Mouse (Mus musculus) urinary bladder, postnatal 10 days (tissue): ENCODE data around the gene Muc2.
"Not testable (repeated sequence)": the region's sequence is repeated elsewhere in the genome, so short reads cannot be mapped to it uniquely, and the experiment has no call there.

ENCODE experiments used
- DNase-seq: peaks from one replicate; pipeline ENCODE4 v3.0.0; 2022; ENCODE audit warnings: low spot score

Muc2 gene

DNA sequence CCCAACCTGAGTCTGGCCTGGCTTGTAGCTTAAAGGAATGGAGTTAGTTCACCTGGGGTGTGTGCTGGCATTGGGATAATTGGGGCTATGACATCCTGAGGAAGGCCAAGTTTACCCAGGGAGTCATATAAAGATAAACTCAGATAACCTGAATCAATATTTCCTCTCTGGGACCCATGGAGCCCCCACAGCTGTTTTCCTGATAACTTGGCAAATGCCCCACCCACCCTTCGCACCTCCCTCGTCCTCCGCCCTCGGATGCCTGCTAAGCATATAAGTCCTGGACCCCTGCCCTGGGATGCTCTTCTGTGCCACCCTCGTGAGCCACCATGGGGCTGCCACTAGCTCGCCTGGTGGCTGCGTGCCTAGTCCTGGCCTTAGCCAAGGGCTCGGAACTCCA, at the start of gene Muc2:
Gene Muc2, plus strand, starts transcription at position 301 of the 400 bp plus-strand sequence.
- DNase-seq = no peak

DNA sequence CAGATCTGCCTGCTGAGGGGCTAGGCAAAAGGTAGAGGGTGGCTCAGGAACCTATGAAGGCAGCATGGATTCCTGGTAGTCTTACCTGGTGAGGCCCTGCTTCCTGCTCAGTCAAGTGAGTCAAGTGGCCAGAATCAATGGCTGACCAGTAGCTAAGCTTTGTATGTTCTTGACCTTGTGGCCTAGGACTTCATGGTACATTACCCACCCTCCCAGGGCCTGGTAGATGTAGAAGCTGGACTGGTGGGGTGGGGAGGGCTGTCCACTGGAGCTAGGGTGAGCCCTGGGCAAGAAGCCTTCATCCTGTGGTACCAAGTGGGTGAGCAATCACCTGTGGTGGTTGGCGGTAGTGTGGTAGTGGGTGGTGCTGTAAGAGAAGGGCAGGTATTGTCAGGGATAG, 47.8 kb upstream of the Muc2 start:
- DNase-seq = no peak

DNA sequence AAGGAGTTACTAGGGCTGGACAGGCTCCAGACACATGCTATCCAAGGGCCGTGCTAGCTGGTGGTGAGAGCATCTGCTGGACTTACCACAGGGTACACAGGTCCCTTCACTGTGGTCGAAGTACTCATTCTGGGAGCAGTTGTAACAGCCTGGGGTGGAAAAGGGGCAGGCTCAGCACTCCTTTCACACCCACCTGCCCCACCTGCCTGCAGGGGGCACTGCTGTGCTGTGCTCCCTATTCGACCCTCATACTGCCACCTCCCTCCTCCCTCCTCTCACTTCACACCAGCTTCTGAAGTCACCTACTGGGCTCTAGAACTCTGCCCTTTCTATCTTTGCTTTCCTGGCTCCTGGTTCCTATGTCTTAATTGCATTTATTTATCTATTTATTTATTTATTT, 47.0 kb upstream of the Muc2 start:
- DNase-seq = no peak

DNA sequence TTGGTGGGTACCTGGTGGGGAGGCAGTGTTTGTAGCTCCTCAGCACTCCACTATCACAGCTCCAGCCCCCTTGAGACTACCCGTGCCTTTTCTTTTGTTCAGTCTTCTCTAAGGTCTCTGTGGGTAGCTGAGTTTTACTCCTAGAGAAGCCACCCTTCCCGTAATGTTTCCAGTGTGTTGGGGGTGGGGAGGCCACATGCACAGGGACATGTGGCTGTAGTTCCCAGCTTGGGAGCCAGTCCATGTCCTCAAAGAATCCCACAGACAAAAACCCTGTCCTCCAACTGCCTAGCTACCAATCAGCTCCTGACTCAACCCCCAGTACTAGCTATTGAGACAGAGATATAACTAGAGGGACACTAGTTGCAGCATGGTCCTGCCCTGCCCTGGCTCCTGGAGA, 43.1 kb upstream of the Muc2 start:
- DNase-seq = no peak

DNA sequence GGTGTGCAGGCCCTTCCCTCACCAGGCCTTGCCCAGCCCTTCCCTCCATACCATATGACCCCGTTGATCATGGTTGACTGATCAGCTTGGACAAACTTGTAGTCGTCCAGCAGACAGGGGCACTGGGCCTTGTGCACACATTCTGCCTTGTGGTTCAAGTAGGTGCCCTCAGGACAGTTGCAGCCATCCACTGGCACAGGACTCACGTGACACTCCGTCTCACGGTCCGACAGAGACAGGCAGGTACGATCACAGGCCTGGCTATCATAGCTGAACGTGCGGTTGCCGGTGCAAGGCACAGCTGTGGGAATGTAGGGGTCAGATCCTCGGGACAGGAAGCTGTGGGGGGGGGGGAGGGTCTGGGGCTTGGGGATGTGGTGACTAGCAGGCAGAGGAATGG, 42.3 kb upstream of the Muc2 start:
- DNase-seq = no peak

DNA sequence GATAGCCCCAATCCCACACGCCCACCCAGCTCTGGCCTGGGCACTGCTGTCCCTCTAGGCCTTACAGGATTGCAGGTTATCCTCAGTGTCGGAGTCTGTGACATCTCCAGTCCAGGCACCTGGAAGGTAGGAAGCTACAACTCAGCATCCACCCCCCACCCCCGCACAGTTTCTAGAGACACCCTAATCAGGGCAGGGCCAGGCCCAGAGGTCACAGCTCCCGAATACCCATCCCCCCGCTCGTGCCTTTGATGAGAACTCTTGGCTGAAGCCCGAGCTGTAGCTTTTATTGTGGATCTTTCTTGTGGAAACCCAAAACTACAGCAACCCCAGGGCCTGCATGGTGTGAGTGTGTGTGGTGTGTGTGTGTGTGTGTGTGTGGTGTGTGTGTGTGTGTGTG, 37.9 kb upstream of the Muc2 start:
- DNase-seq = no peak

DNA sequence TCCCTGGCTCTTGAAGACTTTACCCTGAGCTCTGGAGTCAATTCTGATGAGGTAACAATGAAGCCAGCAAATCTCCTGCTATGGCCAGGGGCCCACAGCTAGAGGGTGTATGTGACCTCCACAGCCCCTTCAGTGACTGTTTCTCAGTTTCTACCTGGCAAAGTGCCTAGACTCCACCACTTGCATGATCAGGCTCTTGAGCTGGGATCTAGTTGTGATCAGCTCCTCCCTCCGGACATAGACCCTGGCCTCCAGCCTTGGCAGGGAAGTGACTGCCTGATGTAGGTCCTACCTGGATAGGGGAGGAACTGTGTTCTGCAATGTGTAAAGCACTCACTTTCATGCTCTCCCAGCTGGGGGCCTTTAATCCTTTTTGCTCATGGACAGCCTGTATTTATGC, 29.8 kb upstream of the Muc2 start:
- DNase-seq = no peak

DNA sequence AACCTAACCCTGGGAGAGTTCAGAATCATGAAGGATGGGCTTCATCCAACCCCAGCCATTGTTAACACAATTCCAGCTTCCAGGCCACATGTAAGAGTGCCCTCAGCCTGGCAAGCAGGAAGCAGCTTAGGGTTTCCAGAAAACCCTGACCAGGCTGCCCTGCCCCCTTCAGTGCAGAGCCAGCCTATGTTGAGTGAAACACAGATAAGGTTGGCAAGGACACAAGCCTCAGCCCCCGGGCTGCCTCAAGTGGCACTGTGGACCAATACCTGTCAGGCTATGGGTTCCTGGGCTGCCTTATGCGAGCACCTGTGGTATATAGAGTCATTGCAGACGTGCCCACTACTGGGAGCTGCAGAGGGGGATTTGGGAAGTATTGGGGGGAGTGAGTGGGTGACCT, 28.7 kb upstream of the Muc2 start:
- no peak for DNase-seq

DNA sequence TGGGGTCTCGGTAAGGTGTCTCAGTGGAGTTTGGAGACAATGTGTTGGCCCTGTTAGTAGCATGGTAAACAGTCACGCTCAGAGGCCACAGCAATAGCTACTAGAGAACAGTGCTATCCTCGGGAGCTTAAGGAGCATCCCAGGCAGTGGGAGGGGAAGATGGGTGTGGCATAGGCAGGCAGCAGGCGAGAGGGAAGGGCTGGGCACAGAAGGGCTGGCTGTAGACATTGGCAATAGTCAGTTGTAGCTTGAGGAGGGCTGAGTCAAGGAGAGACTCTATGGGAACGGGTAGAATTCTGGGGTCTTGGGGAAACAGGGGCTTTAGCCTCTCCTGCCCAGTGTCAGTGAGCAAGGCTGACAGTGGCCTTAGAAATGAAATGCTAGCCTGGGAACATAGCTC, 27.9 kb upstream of the Muc2 start:
- DNase-seq = no peak

DNA sequence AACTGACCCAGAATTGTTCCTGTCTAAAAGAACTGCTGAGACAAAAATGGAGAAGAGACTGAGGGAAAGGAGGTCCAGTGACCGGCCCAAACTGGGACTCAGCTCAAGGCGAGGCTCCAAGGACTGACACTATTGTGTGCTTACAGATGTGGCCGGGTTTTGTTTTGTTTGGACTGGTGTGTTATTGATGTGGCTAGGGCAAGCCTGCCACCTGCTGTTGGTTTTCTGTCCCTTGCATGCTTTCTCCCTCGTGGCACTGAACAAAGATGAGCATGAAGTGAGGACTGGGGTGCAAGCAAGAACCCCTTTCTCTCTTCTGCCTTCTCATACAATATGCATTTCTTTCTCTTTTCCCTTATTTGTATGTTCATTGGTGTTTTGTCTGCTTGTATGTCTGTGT, 23.9 kb upstream of the Muc2 start:
- no peak for DNase-seq

DNA sequence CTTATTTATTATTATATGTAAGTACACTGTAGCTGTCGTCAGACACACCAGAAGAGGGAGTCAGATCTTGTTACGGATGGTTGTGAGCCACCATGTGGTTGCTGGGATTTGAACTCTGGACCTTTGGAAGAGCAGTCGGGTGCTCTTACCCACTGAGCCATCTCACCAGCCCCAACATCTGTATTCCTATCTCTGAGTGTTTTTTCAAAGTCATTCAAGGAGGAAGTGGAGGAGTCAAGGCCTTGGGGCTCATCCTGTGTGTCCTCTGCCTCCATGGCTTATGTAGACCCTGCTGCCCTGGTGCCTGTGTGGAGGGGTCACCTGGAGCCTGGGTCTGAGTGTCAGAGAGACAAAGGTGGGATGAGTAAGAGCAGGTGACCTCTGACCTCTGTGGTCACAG, 21.0 kb upstream of the Muc2 start:
- not testable (repeated sequence) for DNase-seq

DNA sequence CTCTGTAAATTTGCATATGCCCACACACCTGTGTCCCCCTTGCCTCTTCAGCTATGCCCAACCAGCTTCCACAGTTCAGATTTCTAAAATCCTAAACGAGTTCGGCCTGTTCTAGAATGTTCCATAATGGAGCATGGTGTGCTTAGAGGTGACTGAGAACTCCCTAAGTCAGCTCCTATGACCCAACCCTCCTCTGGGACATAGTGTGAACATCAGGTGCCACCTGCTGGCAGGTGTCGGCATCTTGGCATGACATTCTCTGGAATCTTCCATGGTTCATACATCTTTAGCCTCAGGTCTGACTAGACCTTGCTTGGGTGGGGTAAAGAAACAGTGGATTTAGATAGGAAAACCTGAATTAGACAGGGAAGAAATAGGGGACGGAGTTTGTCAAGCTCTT, 19.1 kb upstream of the Muc2 start:
- no peak for DNase-seq

DNA sequence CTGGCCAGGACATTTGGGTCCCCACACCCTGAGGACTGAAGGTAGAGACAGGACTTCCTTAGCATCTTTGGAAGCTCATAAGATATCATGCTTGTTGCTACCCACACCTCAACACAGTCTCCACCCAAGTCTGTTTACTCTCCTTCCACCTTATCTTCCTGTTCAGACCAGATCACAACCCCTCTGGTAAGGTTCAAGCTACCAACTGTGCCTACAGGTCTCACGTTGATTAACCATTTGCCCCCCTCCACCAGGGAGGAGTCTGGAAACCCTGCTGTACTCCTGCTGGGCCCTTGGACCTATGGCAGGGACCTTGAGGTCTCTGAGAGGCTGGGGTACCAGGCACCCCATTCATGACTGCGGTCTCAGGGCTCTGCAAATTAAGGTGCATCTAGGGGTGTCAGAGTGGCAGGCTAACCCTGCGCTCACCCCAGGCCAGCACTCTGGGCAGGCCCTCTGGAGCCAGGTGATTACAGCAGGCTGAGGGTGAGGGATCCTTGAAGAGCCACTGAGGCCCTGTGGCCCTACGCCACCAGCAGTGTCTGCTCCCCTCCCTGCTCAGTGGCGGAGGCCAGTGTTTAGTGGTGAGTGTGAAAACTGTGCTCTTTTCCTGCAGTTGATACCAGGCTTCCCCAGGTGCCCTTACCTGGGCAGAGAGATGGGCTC, 18.4 kb upstream of the Muc2 start:
- DNase-seq = no peak

DNA sequence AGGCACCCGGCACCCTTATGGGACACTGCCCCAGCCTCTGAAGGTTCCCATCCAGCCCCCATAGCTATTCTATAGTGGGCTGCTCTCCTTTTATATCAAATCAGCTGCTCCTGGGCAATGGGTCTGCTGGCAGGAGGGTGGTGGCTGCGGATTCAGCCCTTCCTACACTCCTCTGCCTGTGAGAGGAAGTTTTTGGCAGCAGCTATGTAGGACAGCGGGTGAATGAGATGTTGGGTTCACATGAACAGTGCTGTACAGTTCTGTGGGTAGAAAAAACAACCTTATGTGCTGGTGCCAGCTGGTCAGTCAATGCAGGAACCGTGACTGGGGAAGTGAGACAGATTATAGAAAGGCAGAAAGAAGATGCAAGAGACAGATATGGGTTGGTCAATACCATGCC, 11.2 kb upstream of the Muc2 start:
- no peak for DNase-seq

DNA sequence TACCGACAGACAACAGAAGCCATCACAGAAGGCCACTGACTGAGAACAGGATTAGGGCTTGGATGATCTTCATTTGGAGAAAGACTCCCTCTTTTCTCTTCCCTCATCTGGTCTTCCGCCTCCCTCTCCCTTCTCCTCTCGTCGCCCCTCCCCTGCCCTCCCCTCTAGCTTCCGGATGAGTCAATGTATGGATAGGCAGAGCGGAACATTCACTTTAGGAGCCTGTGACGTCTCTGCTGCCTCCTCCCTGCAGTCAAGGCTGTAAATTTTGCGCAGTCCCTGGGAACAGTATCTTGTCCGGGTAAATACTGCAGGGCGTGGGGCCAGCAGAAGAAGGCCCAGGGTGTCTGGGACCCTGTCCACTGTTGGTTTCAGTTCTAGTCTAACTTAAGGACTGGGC, 2.8 kb upstream of the Muc2 start:
- DNase-seq = no peak

DNA sequence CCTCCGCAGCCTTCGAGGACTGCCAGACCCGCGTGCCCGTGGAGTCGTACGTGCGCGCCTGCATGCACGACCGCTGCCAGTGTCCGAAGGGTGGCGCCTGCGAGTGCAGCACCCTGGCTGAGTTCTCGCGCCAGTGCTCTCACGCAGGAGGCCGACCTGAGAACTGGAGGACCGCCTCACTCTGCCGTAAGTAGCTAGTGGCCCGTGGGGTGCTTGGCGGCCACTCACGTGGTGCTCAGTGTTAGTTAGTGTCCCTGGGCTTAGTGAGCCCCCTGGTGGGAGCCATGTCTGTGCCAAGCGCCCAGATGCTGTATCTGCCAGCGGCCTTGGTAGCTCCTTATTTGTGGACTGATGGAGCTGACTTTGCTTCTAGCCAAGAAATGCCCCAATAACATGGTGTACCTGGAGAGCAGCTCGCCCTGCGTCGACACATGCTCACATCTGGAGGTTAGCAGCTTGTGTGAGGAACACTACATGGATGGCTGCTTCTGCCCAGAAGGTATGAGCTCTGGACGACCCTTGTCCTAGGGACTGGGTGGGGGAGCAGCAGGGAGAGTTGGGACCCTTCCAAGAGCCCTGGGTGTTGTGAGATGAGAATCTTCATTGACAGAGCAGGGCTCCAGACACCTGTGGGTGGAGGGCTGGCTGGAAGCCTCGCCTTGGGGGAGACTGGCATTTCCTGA, 3.6 kb downstream of the Muc2 start:
- DNase-seq = no peak

DNA sequence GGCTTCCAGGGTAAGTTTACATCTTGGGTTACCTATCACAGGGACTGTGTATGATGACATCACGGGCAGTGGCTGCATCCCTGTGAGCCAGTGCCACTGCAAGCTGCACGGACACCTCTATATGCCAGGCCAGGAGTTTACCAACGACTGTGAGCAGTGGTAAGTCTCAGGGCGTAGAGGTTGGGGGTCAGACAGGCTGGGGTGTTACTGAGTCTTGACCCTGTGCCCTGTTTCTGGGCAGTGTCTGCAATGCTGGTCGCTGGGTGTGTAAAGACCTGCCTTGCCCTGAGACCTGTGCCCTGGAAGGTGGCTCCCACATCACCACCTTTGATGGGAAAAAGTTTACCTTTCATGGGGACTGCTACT, 4.1 kb downstream of the Muc2 start:
- no peak for DNase-seq

DNA sequence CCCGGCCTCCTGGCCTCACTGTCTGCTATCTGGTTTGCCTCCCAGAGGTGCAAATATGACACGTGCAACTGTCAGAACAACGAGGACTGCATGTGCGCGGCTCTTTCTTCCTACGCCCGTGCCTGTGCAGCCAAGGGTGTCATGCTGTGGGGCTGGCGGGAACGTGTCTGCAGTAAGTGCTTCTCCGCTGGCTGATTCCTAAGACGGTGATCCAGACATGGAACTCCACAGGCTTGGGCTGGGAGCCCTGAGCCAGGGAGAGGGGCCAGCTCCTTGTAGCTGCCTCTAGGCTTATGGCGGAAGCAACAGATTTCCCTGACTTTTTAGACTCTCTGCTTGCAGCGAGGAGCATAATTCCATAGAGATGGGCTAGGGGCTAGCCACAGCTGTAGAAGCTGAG, 6.4 kb downstream of the Muc2 start:
- no peak for DNase-seq

DNA sequence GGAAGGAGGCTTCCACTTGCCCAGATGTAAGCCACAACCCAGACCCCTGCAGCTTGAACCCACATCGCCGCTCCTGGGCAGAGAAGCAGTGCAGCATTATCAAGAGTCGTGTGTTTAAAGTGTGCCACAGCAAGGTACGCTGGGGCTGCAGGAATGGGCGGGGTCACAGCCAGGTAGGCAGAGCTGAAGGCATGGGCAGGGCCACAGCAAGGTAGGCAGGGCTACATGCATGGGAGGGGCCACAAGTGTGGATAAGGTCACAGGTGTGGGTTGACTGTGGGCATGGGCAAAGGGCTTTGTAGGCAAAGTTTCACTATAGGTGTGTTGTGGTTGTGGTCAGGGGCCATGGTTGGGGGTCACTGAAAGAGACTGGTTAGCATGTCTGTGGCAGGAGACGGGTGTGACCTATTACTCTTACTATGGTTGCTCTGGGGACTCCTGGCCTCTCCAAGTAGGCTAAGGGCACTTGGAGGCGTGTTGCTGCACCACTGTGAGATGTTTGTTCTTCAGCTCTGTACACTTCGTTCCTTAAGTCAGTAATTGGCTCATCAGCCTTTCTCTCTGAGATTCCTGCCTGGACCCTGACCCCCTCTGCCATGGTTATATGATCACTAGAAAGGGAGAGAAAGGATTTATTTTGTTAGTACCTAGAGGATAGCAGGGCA, 9.5 kb downstream of the Muc2 start:
- no peak for DNase-seq

DNA sequence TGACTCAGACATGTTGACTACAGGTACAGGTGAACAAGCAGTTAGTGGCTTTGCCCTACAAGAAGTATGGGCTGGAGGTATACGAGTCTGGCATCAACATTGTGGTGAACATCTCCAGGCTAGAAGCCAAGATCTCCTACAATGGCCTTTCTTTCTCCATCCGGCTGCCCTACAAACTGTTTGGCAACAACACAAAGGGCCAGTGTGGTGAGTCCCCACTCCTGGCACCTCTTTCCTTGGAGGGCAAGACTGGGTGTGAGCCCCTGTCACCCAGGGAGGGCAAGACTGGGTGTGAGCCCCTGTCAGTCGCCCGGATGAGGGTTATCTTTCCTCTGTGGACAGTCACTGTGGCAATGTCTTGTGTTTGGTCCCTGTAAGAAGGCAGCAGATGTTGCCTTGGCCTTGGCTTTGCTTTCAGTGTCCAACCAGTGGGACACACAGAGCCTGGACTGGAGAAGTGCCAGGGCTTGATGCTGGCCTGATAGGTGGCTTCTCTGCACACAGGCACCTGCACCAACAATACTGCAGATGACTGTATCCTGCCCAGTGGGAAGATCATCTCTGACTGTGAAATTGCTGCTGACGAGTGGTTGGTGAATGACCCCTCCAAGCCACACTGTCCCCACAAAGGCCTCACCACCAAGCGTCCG, 57.4 kb downstream of the Muc2 start:
- DNase-seq = no peak

DNA sequence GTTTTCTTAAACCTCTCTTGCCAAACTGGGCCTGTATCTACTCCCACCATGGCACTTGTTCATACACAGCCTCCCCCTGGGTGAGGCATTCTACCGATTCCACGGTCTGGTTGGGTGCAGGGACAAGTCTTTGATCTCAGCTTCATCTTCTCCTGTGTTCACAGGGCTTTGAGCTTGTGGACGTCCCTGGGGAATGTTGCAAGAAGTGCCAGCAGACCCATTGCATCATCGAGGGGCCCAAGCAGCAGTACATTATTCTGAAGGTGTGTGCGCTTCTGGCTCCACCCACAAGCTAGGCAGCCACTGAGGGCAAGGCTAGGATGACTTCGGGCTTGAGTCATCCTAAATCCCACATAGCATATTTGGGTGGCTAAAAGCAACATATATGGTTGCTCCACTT, 62.4 kb downstream of the Muc2 start:
- DNase-seq = no peak

DNA sequence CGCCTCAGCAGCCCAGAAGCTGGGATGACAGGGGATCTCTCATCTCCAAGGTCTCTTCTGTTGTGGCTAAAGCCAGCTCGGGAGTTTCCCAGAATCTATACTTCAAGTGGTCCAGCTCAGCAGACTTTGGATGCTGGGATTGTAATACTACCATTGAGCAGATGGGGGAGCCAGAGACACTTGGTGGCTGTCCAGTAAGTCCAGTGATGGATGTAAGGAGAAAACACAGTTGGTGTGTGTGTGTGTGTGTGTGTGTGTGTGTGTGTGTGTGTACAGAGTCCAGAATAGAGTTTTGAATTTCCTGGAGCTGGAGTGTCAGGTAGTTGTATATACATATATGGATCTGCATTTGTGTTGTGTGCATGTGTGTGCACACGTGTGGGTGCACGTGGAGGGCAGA, 65.7 kb downstream of the Muc2 start:
- DNase-seq = no peak

DNA sequence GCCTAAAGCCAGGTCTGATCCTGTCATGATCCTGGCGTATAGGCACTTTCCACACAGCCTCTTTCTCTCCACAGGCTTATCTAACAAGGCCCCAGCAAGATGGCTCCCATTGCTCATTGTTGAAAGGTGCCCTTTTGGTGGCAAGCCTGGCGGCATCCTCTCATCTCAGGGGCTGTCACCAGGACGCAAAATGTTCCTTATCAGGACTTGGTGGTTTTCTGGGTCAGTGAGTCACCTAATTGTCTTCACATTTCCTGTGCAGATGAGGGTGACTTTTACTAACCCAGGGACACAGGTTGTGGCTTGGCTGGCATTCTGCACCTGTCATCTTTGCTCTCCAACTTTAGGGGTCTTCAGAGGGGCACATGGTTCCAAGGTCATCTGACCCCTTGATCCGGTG, 68.2 kb downstream of the Muc2 start:
- no peak for DNase-seq
